Mouse (Mus musculus): Measurements from ENCODE around the gene Taok1.

GRCm38 (mm10) chr11:77486798-77487197 is 120.8 kb downstream of the Taok1 start:
- TF ChIP-seq GATA1 (IDR thresholded peaks at IDR 0.05; ENCODE audit: low read length), result no peak
- TF ChIP-seq TAL1 (IDR thresholded peaks at IDR 0.05; ENCODE audit: low read length), result no peak
